Mouse (Mus musculus) adrenal gland, adult 2 months (tissue): Measurements from ENCODE around the gene Atg101. TPM values are rescaled to one million over a fixed set of nuclear protein-coding genes. Genes with fewer than 3 reads are reported as not detected.

Experiments
- DNase-seq: peaks from one replicate; pipeline ENCODE4 v3.0.0; 2021
- polyA plus RNA-seq: library from polyadenylated mRNA; depleted of rRNA; stranded (reverse); fragments of >200 nt; gene quantifications from 2 replicates; pipeline ENCODE4 v1.2.3, GENCODE M21; 2012; rRNA removed
- total RNA-seq, 2 experiments: library from RNA; stranded (reverse); gene quantifications; 2 replicates each; pipeline ENCODE4 v1.2.3; 2021

Gene Atg101
- total and polyA plus RNA-seq, 3 experiments, result 35.4 to 58.8 (median 38.6) TPM

DNA sequence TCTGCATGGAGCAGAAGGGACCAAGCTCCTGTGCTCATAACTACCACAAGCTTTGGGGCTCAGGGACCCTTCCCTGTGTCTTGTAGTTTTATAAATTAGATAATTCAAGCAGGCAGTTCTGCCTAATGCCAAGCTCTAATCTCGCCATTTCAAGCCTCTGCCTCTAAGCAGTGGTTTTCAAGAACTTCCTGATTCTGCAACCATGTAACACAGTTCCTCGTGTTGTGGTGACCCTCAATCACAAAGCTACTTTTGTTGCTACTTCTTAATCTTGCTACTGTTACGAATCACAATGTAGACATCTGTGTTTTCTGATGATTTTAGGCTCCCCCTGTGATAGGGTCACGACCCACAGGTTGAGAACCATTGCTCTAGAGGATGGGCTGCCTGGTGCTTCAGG is 49.6 kb downstream of the Atg101 start:
- DNase-seq, result no peak

DNA sequence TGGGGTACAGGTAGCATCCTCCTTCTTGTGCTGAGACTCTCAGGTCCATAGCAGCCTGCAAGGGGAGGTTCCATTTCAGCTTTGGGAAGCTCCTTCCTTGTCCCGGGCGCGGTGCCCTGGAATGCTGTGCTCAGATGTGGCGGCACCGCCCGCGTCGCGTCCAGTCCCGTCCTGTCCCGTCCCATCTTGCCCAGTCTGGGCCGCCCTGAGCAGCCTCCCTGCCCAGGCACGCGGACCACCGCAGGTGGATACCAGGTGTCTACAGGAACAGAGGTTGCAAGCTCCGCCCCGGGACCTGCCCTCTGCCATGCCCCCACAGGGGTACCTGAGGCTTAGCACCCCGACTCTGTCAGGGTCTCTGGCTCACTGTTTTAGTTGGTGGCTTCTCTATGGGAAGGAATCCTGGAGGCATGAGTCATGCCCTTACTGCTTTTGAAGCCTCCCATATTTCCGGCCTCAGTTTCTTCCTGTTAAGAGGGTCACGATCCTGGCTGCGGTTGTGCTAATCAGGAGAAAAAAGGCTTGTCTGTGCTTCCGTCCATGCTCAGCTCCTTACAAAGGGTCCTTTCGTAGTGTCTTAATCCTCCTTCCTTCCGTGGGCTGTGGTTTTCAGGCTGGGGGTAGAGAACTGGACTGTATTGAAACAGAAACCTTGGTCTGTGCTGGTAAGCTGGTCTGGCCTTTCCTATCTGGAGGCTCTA is 52.6 kb downstream of the Atg101 start:
- no peak for DNase-seq

- no peak for DNase-seq
Measured at GRCm38 (mm10) chr15:101338359-101338758, 54.3 kb downstream of the Atg101 start.

DNA sequence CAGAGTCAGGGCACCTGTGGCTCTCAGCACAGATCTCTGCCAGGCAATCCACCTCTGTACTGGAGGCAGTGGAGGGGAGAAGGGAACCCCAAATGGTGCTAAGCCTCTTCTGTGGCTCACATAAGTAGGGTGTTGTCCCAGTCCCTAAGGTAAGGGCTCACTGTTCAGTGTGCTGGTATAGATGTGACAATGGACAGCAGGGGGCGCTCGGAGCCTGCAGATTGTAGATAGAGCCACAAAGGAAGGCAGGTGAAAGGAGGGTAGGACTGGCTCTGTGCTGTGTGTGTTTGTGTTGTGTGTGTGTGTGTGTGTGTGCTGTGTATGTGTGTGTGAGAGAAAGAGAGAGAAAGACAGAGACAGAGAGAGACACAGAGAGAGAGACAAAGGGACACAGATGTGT is 55.5 kb downstream of the Atg101 start:
- DNase-seq, result peak; percentile 80

Other genes with a start within 250 kb of the Atg101 start
- under 1 TPM; 0.37 to 0.45 TPM for gene Gm47841, start 236.9 kb upstream of the Atg101 start, total RNA-seq
- 0.37 TPM in 1 of 2 replicates, not detected in the other for gene Gm47841, start 236.9 kb upstream of the Atg101 start, polyA plus RNA-seq
- gene Fignl2, start 205.7 kb upstream of the Atg101 start, total RNA-seq, result 1 to 10 TPM; 6.3 to 8.7 TPM
- 11.8 and 16.1 TPM in 2 replicates for gene Fignl2, start 205.7 kb upstream of the Atg101 start, polyA plus RNA-seq
- gene Ankrd33, start 168.5 kb upstream of the Atg101 start, total RNA-seq, result 1 to 10 TPM in 1 of 2 experiments, under 1 TPM in 1; 0.59 to 1.0 TPM
- gene Ankrd33, start 168.5 kb upstream of the Atg101 start, polyA plus RNA-seq, result 0.10 TPM in 1 of 2 replicates, not detected in the other
- gene Acvrl1, start 155.8 kb upstream of the Atg101 start, total RNA-seq, result 10 to 100 TPM; 15.0 to 22.6 TPM
- gene Acvrl1, start 155.8 kb upstream of the Atg101 start, polyA plus RNA-seq, result 20.9 and 23.3 TPM in 2 replicates
- 10 to 100 TPM in 1 of 2 experiments, 1 to 10 TPM in 1; 5.2 to 10.0 TPM for gene Acvr1b, start 110.2 kb upstream of the Atg101 start, total RNA-seq
- gene Acvr1b, start 110.2 kb upstream of the Atg101 start, polyA plus RNA-seq, result 10.1 and 11.2 TPM in 2 replicates
- gene Grasp, start 60.1 kb upstream of the Atg101 start, total RNA-seq, result 10 to 100 TPM; 16.4 to 21.0 TPM
- gene Grasp, start 60.1 kb upstream of the Atg101 start, polyA plus RNA-seq, result 53.0 and 60.3 TPM in 2 replicates
- 100 to 1,000 TPM; 560 to 565 TPM for gene Nr4a1, start 30.0 kb upstream of the Atg101 start, total RNA-seq
- gene Nr4a1, start 30.0 kb upstream of the Atg101 start, polyA plus RNA-seq, result 162 and 415 TPM in 2 replicates
- under 1 TPM; 0.40 to 0.52 TPM for gene 6030408B16Rik, start 8.9 kb downstream of the Atg101 start, total RNA-seq
- 1.4 and 2.0 TPM in 2 replicates for gene 6030408B16Rik, start 8.9 kb downstream of the Atg101 start, polyA plus RNA-seq
- gene Krt80, start 85.9 kb downstream of the Atg101 start, total RNA-seq, result 1 to 10 TPM; 3.6 TPM
- 1.9 and 2.3 TPM in 2 replicates for gene Krt80, start 85.9 kb downstream of the Atg101 start, polyA plus RNA-seq
- gene Krt7, start 126.8 kb downstream of the Atg101 start, total RNA-seq, result 1 to 10 TPM; 2.1 to 3.2 TPM
- gene Krt7, start 126.8 kb downstream of the Atg101 start, polyA plus RNA-seq, result 0.76 and 1.2 TPM in 2 replicates
- gene Krt87, start 154.5 kb downstream of the Atg101 start, total RNA-seq, result not detected
- gene Krt87, start 154.5 kb downstream of the Atg101 start, polyA plus RNA-seq, result 0.04 TPM in 1 of 2 replicates, not detected in the other
- not detected for gene Krt88, start 163.5 kb downstream of the Atg101 start, total RNA-seq
- gene Krt88, start 163.5 kb downstream of the Atg101 start, polyA plus RNA-seq, result not detected in 2 replicates
- not detected for gene Krt81, start 179.5 kb downstream of the Atg101 start, total RNA-seq
- not detected in 2 replicates for gene Krt81, start 179.5 kb downstream of the Atg101 start, polyA plus RNA-seq
- gene Krt86, start 189.2 kb downstream of the Atg101 start, total RNA-seq, result not detected
- not detected in 2 replicates for gene Krt86, start 189.2 kb downstream of the Atg101 start, polyA plus RNA-seq
- gene Krt83, start 207.2 kb downstream of the Atg101 start, total RNA-seq, result not detected
- gene Krt83, start 207.2 kb downstream of the Atg101 start, polyA plus RNA-seq, result 0.12 TPM in 1 of 2 replicates, not detected in the other
- gene Gm49425, start 233.0 kb downstream of the Atg101 start, total RNA-seq, result not detected
- gene Gm49425, start 233.0 kb downstream of the Atg101 start, polyA plus RNA-seq, result not detected in 2 replicates
- not detected for gene Krt84, start 248.5 kb downstream of the Atg101 start, total RNA-seq
- gene Krt84, start 248.5 kb downstream of the Atg101 start, polyA plus RNA-seq, result not detected in 2 replicates